Mouse (Mus musculus): Measurements from ENCODE around the gene Atp2a1. TPM values are rescaled to one million over a fixed set of nuclear protein-coding genes. Genes with fewer than 3 reads are reported as not detected.
"Not testable (repeated sequence)": the region's sequence is repeated elsewhere in the genome, so short reads cannot be mapped to it uniquely, and the experiment has no call there.

Atp2a1 gene
- polyA plus RNA-seq, 1 experiment from 2014 or later, result 0.20 TPM

- 84% methylated on average over 6 of the region's 6 CpGs for WGBS
- Histone ChIP-seq H3K27me3 (no peaks in the 10 kb centered on the region), H3K9ac (replicated peaks) (no peak overlapping the region), H3K27ac (replicated peaks) (no peak overlapping the region), H3K4me1 (peaks cover 8% of the 10 kb centered on the region), H3K9me3 (no peaks in the 10 kb centered on the region), H3K4me3 (no peak overlapping the region), H3K4me2 (replicated peaks) (no peak overlapping the region), H3K36me3 (no peaks in the 10 kb centered on the region)
- no peak for ATAC-seq (replicated peaks)
Measured at GRCm38 (mm10) chr7:126424161-126424560, 38.7 kb downstream of the Atp2a1 start.

- no peaks in the 10 kb centered on the region for H3K9me3 ChIP-seq
- no peak overlapping the region for H3K9ac ChIP-seq (replicated peaks)
- ATAC-seq (replicated peaks), result no peak
- H3K27me3 ChIP-seq, result no peaks in the 10 kb centered on the region
- H3K36me3 ChIP-seq, result no peaks in the 10 kb centered on the region
- 94% methylated on average over 5 of the region's 5 CpGs for WGBS
- H3K4me1 ChIP-seq, result no peaks in the 10 kb centered on the region
- no peak overlapping the region for H3K4me3 ChIP-seq
- H3K4me2 ChIP-seq (replicated peaks), result no peak overlapping the region
- no peak overlapping the region for H3K27ac ChIP-seq (replicated peaks)
Measured at GRCm38 (mm10) chr7:126421756-126422155, 41.2 kb downstream of the Atp2a1 start.

GRCm38 (mm10) chr7:126418496-126418895, 44.4 kb downstream of the Atp2a1 start:
- H3K36me3 ChIP-seq, result no peaks in the 10 kb centered on the region
- H3K27me3 ChIP-seq, result no peaks in the 10 kb centered on the region
- H3K9ac ChIP-seq (replicated peaks), result no peak overlapping the region
- H3K27ac ChIP-seq (replicated peaks), result no peak overlapping the region
- H3K9me3 ChIP-seq, result no peaks in the 10 kb centered on the region
- no peaks in the 10 kb centered on the region for H3K4me1 ChIP-seq
- H3K4me2 ChIP-seq (replicated peaks), result no peak overlapping the region
- WGBS, result 74% methylated on average over 3 of the region's 3 CpGs
- ATAC-seq (replicated peaks), result no peak
- no peak overlapping the region for H3K4me3 ChIP-seq

GRCm38 (mm10) chr7:126417606-126418005, 45.3 kb downstream of the Atp2a1 start:
- no peak overlapping the region for H3K9ac ChIP-seq (replicated peaks)
- ATAC-seq (replicated peaks), result no peak
- no peak overlapping the region for H3K27ac ChIP-seq (replicated peaks)
- no peaks in the 10 kb centered on the region for H3K36me3 ChIP-seq
- no peaks in the 10 kb centered on the region for H3K4me1 ChIP-seq
- H3K27me3 ChIP-seq, result no peaks in the 10 kb centered on the region
- H3K4me3 ChIP-seq, result no peak overlapping the region
- H3K4me2 ChIP-seq (replicated peaks), result no peak overlapping the region
- WGBS, result 73% methylated on average over 4 of the region's 4 CpGs
- H3K9me3 ChIP-seq, result no peaks in the 10 kb centered on the region

- Histone ChIP-seq H3K27me3 (no peaks in the 10 kb centered on the region), H3K27ac (replicated peaks) (no peak overlapping the region), H3K9ac (replicated peaks) (no peak overlapping the region), H3K4me1 (no peaks in the 10 kb centered on the region), H3K4me3 (no peak overlapping the region), H3K36me3 (no peaks in the 10 kb centered on the region), H3K9me3 (no peaks in the 10 kb centered on the region), H3K4me2 (replicated peaks) (no peak overlapping the region)
- 4% methylated on average over 8 of the region's 8 CpGs for WGBS
- no peak for ATAC-seq (replicated peaks)
Measured at GRCm38 (mm10) chr7:126417045-126417444, 45.9 kb downstream of the Atp2a1 start.

- H3K4me3 ChIP-seq, result no peak overlapping the region
- no peaks in the 10 kb centered on the region for H3K9me3 ChIP-seq
- H3K9ac ChIP-seq (replicated peaks), result no peak overlapping the region
- ATAC-seq (replicated peaks), result no peak
- no peaks in the 10 kb centered on the region for H3K27me3 ChIP-seq
- no peaks in the 10 kb centered on the region for H3K4me1 ChIP-seq
- no peak overlapping the region for H3K4me2 ChIP-seq (replicated peaks)
- H3K27ac ChIP-seq (replicated peaks), result no peak overlapping the region
- H3K36me3 ChIP-seq, result no peaks in the 10 kb centered on the region
- 46% methylated on average over 2 of the region's 2 CpGs for WGBS
Measured at GRCm38 (mm10) chr7:126416615-126417014, 46.3 kb downstream of the Atp2a1 start.

- no peaks in the 10 kb centered on the region for H3K27me3 ChIP-seq
- ATAC-seq (replicated peaks), result no peak
Measured at GRCm38 (mm10) chr7:126414725-126415124, 48.2 kb downstream of the Atp2a1 start, which contains the start of gene Cd19. Gene Cd19, minus strand, starts transcription at chr7:126414889.

GRCm38 (mm10) chr7:126411061-126411460, 51.8 kb downstream of the Atp2a1 start:
- Histone ChIP-seq H3K4me3 (no peak overlapping the region), H3K27ac (replicated peaks) (no peak overlapping the region), H3K4me1 (no peaks in the 10 kb centered on the region), H3K27me3 (no peaks in the 10 kb centered on the region), H3K9me3 (no peaks in the 10 kb centered on the region), H3K9ac (replicated peaks) (no peak overlapping the region), H3K36me3 (no peaks in the 10 kb centered on the region), H3K4me2 (replicated peaks) (no peak overlapping the region)
- 88% methylated on average over 4 of the region's 4 CpGs for WGBS
- no peak for ATAC-seq (replicated peaks)

More at GRCm38 (mm10) chr7:126414725-126415124, 48.2 kb downstream of the Atp2a1 start, which contains the start of gene Cd19:
- no peak within 1 kb of the TSS for H3K9ac ChIP-seq (replicated peaks)
- H3K4me1 ChIP-seq, result no peaks in the 10 kb centered on the region
- no peak within 1 kb of the TSS for H3K27ac ChIP-seq (replicated peaks)
- WGBS, result 92% methylated on average over 6 of the region's 6 CpGs
- no peak within 1 kb of the TSS for H3K4me2 ChIP-seq (replicated peaks)
- H3K9me3 ChIP-seq, result no peaks in the 10 kb centered on the region
- no peaks in the 10 kb centered on the region for H3K36me3 ChIP-seq
- no peak within 1 kb of the TSS for H3K4me3 ChIP-seq

GRCm38 (mm10) chr7:126408686-126409085, 54.2 kb downstream of the Atp2a1 start:
- Histone ChIP-seq H3K27ac (replicated peaks) (no peak overlapping the region), H3K4me3 (no peak overlapping the region), H3K9ac (replicated peaks) (no peak overlapping the region), H3K9me3 (no peaks in the 10 kb centered on the region), H3K4me2 (replicated peaks) (no peak overlapping the region), H3K4me1 (no peaks in the 10 kb centered on the region), H3K27me3 (no peaks in the 10 kb centered on the region), H3K36me3 (no peaks in the 10 kb centered on the region)
- WGBS, result 88% methylated on average over 2 of the region's 2 CpGs
- ATAC-seq (replicated peaks), result no peak

GRCm38 (mm10) chr7:126402518-126402917, 60.4 kb downstream of the Atp2a1 start:
- 79% methylated on average over 8 of the region's 8 CpGs for WGBS
- H3K4me3 ChIP-seq; H3K36me3 ChIP-seq; H3K4me1 ChIP-seq; ATAC-seq (replicated peaks); H3K9me3 ChIP-seq; H3K27ac ChIP-seq (replicated peaks); H3K27me3 ChIP-seq; H3K4me2 ChIP-seq (replicated peaks); H3K9ac ChIP-seq (replicated peaks): not testable (repeated sequence)

- Histone ChIP-seq H3K4me2 (replicated peaks) (no peak overlapping the region), H3K27me3 (no peaks in the 10 kb centered on the region), H3K4me3 (no peak overlapping the region), H3K9ac (replicated peaks) (no peak overlapping the region), H3K36me3 (no peaks in the 10 kb centered on the region), H3K9me3 (no peaks in the 10 kb centered on the region), H3K27ac (replicated peaks) (no peak overlapping the region), H3K4me1 (peaks cover 12% of the 10 kb centered on the region)
- no peak for ATAC-seq (replicated peaks)
- 11% methylated on average over 5 of the region's 5 CpGs for WGBS
Measured at GRCm38 (mm10) chr7:126399548-126399947, 63.4 kb downstream of the Atp2a1 start.

GRCm38 (mm10) chr7:126397822-126398221, 65.1 kb downstream of the Atp2a1 start:
- WGBS, result 94% methylated on average over 4 of the region's 4 CpGs
- no peak for ATAC-seq (replicated peaks)
- Histone ChIP-seq H3K36me3 (no peaks in the 10 kb centered on the region), H3K9ac (replicated peaks) (no peak overlapping the region), H3K27me3 (no peaks in the 10 kb centered on the region), H3K4me2 (replicated peaks) (no peak overlapping the region), H3K4me3 (no peak overlapping the region), H3K27ac (replicated peaks) (no peak overlapping the region), H3K4me1 (peaks cover 12% of the 10 kb centered on the region), H3K9me3 (no peaks in the 10 kb centered on the region)

GRCm38 (mm10) chr7:126397221-126397620, 65.7 kb downstream of the Atp2a1 start:
- Histone ChIP-seq H3K9ac (replicated peaks) (no peak overlapping the region; the same call in 1 of the 2 replicates), H3K4me3 (0 out of 2 replicates have a peak overlapping the region, but pooled peaks have one; percentile 98), H3K9me3 (no peaks in the 10 kb centered on the region), H3K27ac (replicated peaks) (no peak overlapping the region), H3K27me3 (no peaks in the 10 kb centered on the region), H3K4me2 (replicated peaks) (peak overlapping the region; percentile 22; the same call in 1 of the 2 replicates), H3K4me1 (peaks cover 12% of the 10 kb centered on the region), H3K36me3 (no peaks in the 10 kb centered on the region)
- ATAC-seq (replicated peaks), result no peak
- 48% methylated on average over 6 of the region's 6 CpGs for WGBS

Data from forebrain, embryonic 15.5 days (tissue).